Mouse (Mus musculus): ENCODE data around the gene Ak8. TPM values are rescaled to one million over a fixed set of nuclear protein-coding genes. Genes with fewer than 3 reads are reported as not detected.

Ak8 gene
- polyA plus RNA-seq, 1 experiment from 2014 or later = 1.3 TPM

GRCm38 (mm10) chr2:28706787-28707186 is 6.8 kb downstream of the Ak8 start:
- H3K4me2 ChIP-seq (ENCODE audit: low read length) = no peak overlapping the region
- no peaks in the 10 kb centered on the region for H3K36me3 ChIP-seq (ENCODE audit: control insufficient read depth, insufficient read depth, low read length)
- H3K4me1 ChIP-seq (replicated peaks; ENCODE audit: control insufficient read depth, insufficient read depth, low read length) = no peaks in the 10 kb centered on the region
- no peak for ATAC-seq (replicated peaks; ENCODE audit: low FRiP score, low TSS enrichment, low read depth)
- H3K27me3 ChIP-seq (replicated peaks; ENCODE audit: control insufficient read depth, insufficient read depth, low read length) = no peaks in the 10 kb centered on the region
- H3K9ac ChIP-seq (ENCODE audit: low read length) = no peak overlapping the region
- WGBS = 33% methylated on average over 6 of the region's 6 CpGs
- no peak for DNase-seq (ENCODE audit: low spot score)
- no peak overlapping the region for H3K27ac ChIP-seq (ENCODE audit: low read depth)
- H3K4me3 ChIP-seq (ENCODE audit: low read depth, low read length) = no peak overlapping the region
- no peaks in the 10 kb centered on the region for H3K9me3 ChIP-seq (ENCODE audit: control insufficient read depth, low read length)

- WGBS = 86% methylated on average over 8 of the region's 8 CpGs
- H3K27me3 ChIP-seq (replicated peaks; ENCODE audit: control insufficient read depth, insufficient read depth, low read length) = no peaks in the 10 kb centered on the region
- H3K9ac ChIP-seq (ENCODE audit: low read length) = no peak overlapping the region
- H3K4me1 ChIP-seq (replicated peaks; ENCODE audit: control insufficient read depth, insufficient read depth, low read length) = no peaks in the 10 kb centered on the region
- no peak for ATAC-seq (replicated peaks; ENCODE audit: low FRiP score, low TSS enrichment, low read depth)
- H3K9me3 ChIP-seq (ENCODE audit: control insufficient read depth, low read length) = no peaks in the 10 kb centered on the region
- DNase-seq (ENCODE audit: low spot score) = no peak
- H3K4me3 ChIP-seq (ENCODE audit: low read depth, low read length) = no peak overlapping the region
- no peak overlapping the region for H3K27ac ChIP-seq (ENCODE audit: low read depth)
- no peaks in the 10 kb centered on the region for H3K36me3 ChIP-seq (ENCODE audit: control insufficient read depth, insufficient read depth, low read length)
- no peak overlapping the region for H3K4me2 ChIP-seq (ENCODE audit: low read length)
These were observed 13.1 kb downstream of the Ak8 start for GRCm38 (mm10) chr2:28713036-28713435.

GRCm38 (mm10) chr2:28722419-28722818 is 22.5 kb downstream of the Ak8 start:
- no peak overlapping the region for H3K27ac ChIP-seq (ENCODE audit: low read depth)
- ATAC-seq (replicated peaks; ENCODE audit: low FRiP score, low TSS enrichment, low read depth) (no peak), DNase-seq (ENCODE audit: low spot score) (no peak)
- no peaks in the 10 kb centered on the region for H3K36me3 ChIP-seq (ENCODE audit: control insufficient read depth, insufficient read depth, low read length)
- 94% methylated on average over 8 of the region's 8 CpGs for WGBS
- no peaks in the 10 kb centered on the region for H3K27me3 ChIP-seq (replicated peaks; ENCODE audit: control insufficient read depth, insufficient read depth, low read length)
- no peaks in the 10 kb centered on the region for H3K9me3 ChIP-seq (ENCODE audit: control insufficient read depth, low read length)
- H3K4me3 ChIP-seq (ENCODE audit: low read depth, low read length) = no peak overlapping the region
- no peaks in the 10 kb centered on the region for H3K4me1 ChIP-seq (replicated peaks; ENCODE audit: control insufficient read depth, insufficient read depth, low read length)
- no peak overlapping the region for H3K9ac ChIP-seq (ENCODE audit: low read length)
- H3K4me2 ChIP-seq (ENCODE audit: low read length) = no peak overlapping the region

- Histone ChIP-seq H3K4me3 (ENCODE audit: low read depth, low read length) (no peak overlapping the region), H3K27ac (ENCODE audit: low read depth) (no peak overlapping the region), H3K9ac (ENCODE audit: low read length) (no peak overlapping the region), H3K27me3 (replicated peaks; ENCODE audit: control insufficient read depth, insufficient read depth, low read length) (no peaks in the 10 kb centered on the region), H3K9me3 (ENCODE audit: control insufficient read depth, low read length) (no peaks in the 10 kb centered on the region), H3K4me1 (replicated peaks; ENCODE audit: control insufficient read depth, insufficient read depth, low read length) (no peaks in the 10 kb centered on the region), H3K36me3 (ENCODE audit: control insufficient read depth, insufficient read depth, low read length) (no peaks in the 10 kb centered on the region), H3K4me2 (ENCODE audit: low read length) (no peak overlapping the region)
- DNase-seq (ENCODE audit: low spot score) (no peak), ATAC-seq (replicated peaks; ENCODE audit: low FRiP score, low TSS enrichment, low read depth) (no peak)
- WGBS = 33% methylated on average over 9 of the region's 9 CpGs
These were observed 23.9 kb downstream of the Ak8 start for GRCm38 (mm10) chr2:28723912-28724311.

- no peaks in the 10 kb centered on the region for H3K27me3 ChIP-seq (replicated peaks; ENCODE audit: control insufficient read depth, insufficient read depth, low read length)
- H3K4me1 ChIP-seq (replicated peaks; ENCODE audit: control insufficient read depth, insufficient read depth, low read length) = no peaks in the 10 kb centered on the region
- no peak for ATAC-seq (replicated peaks; ENCODE audit: low FRiP score, low TSS enrichment, low read depth)
- H3K4me3 ChIP-seq (ENCODE audit: low read depth, low read length) = no peak overlapping the region
- no peak overlapping the region for H3K9ac ChIP-seq (ENCODE audit: low read length)
- no peak overlapping the region for H3K4me2 ChIP-seq (ENCODE audit: low read length)
- WGBS = 41% methylated on average over 16 of the region's 16 CpGs
- no peak for DNase-seq (ENCODE audit: low spot score)
- H3K36me3 ChIP-seq (ENCODE audit: control insufficient read depth, insufficient read depth, low read length) = no peaks in the 10 kb centered on the region
- no peak overlapping the region for H3K27ac ChIP-seq (ENCODE audit: low read depth)
- H3K9me3 ChIP-seq (ENCODE audit: control insufficient read depth, low read length) = no peaks in the 10 kb centered on the region
These were observed 27.9 kb downstream of the Ak8 start for GRCm38 (mm10) chr2:28727786-28728404.

GRCm38 (mm10) chr2:28730676-28731075 is 30.7 kb downstream of the Ak8 start:
- no peaks in the 10 kb centered on the region for H3K36me3 ChIP-seq (ENCODE audit: control insufficient read depth, insufficient read depth, low read length)
- DNase-seq (ENCODE audit: low spot score) (no peak), ATAC-seq (replicated peaks; ENCODE audit: low FRiP score, low TSS enrichment, low read depth) (no peak)
- no peak overlapping the region for H3K4me3 ChIP-seq (ENCODE audit: low read depth, low read length)
- H3K4me1 ChIP-seq (replicated peaks; ENCODE audit: control insufficient read depth, insufficient read depth, low read length) = no peaks in the 10 kb centered on the region
- H3K9me3 ChIP-seq (ENCODE audit: control insufficient read depth, low read length) = no peaks in the 10 kb centered on the region
- no peaks in the 10 kb centered on the region for H3K27me3 ChIP-seq (replicated peaks; ENCODE audit: control insufficient read depth, insufficient read depth, low read length)
- no peak overlapping the region for H3K4me2 ChIP-seq (ENCODE audit: low read length)
- H3K9ac ChIP-seq (ENCODE audit: low read length) = no peak overlapping the region
- no peak overlapping the region for H3K27ac ChIP-seq (ENCODE audit: low read depth)

GRCm38 (mm10) chr2:28737112-28737511 is 37.1 kb downstream of the Ak8 start:
- WGBS = 85% methylated on average over 5 of the region's 5 CpGs
- H3K36me3 ChIP-seq (ENCODE audit: control insufficient read depth, insufficient read depth, low read length) = no peaks in the 10 kb centered on the region

GRCm38 (mm10) chr2:28740159-28740558 is 40.2 kb downstream of the Ak8 start:
- Histone ChIP-seq H3K27ac (ENCODE audit: low read depth) (no peak overlapping the region), H3K9ac (ENCODE audit: low read length) (no peak overlapping the region), H3K27me3 (replicated peaks; ENCODE audit: control insufficient read depth, insufficient read depth, low read length) (no peaks in the 10 kb centered on the region), H3K4me3 (ENCODE audit: low read depth, low read length) (no peak overlapping the region), H3K9me3 (ENCODE audit: control insufficient read depth, low read length) (no peaks in the 10 kb centered on the region), H3K4me2 (ENCODE audit: low read length) (no peak overlapping the region), H3K36me3 (ENCODE audit: control insufficient read depth, insufficient read depth, low read length) (no peaks in the 10 kb centered on the region), H3K4me1 (replicated peaks; ENCODE audit: control insufficient read depth, insufficient read depth, low read length) (no peaks in the 10 kb centered on the region)
- 80% methylated on average over 5 of the region's 5 CpGs for WGBS
- ATAC-seq (replicated peaks; ENCODE audit: low FRiP score, low TSS enrichment, low read depth) (no peak), DNase-seq (ENCODE audit: low spot score) (no peak)

More at GRCm38 (mm10) chr2:28737112-28737511, 37.1 kb downstream of the Ak8 start:
- Histone ChIP-seq H3K4me2 (ENCODE audit: low read length) (no peak overlapping the region), H3K4me1 (replicated peaks; ENCODE audit: control insufficient read depth, insufficient read depth, low read length) (no peaks in the 10 kb centered on the region), H3K27ac (ENCODE audit: low read depth) (no peak overlapping the region), H3K9ac (ENCODE audit: low read length) (no peak overlapping the region), H3K27me3 (replicated peaks; ENCODE audit: control insufficient read depth, insufficient read depth, low read length) (no peaks in the 10 kb centered on the region), H3K4me3 (ENCODE audit: low read depth, low read length) (no peak overlapping the region), H3K9me3 (ENCODE audit: control insufficient read depth, low read length) (no peaks in the 10 kb centered on the region)
- ATAC-seq (replicated peaks; ENCODE audit: low FRiP score, low TSS enrichment, low read depth) (no peak), DNase-seq (ENCODE audit: low spot score) (no peak)

GRCm38 (mm10) chr2:28742701-28743100 is 42.7 kb downstream of the Ak8 start:
- Histone ChIP-seq H3K9ac (ENCODE audit: low read length) (no peak overlapping the region), H3K36me3 (ENCODE audit: control insufficient read depth, insufficient read depth, low read length) (no peaks in the 10 kb centered on the region), H3K27me3 (replicated peaks; ENCODE audit: control insufficient read depth, insufficient read depth, low read length) (no peaks in the 10 kb centered on the region), H3K4me3 (ENCODE audit: low read depth, low read length) (no peak overlapping the region), H3K9me3 (ENCODE audit: control insufficient read depth, low read length) (no peaks in the 10 kb centered on the region), H3K4me2 (ENCODE audit: low read length) (no peak overlapping the region), H3K4me1 (replicated peaks; ENCODE audit: control insufficient read depth, insufficient read depth, low read length) (no peaks in the 10 kb centered on the region), H3K27ac (ENCODE audit: low read depth) (no peak overlapping the region)
- 79% methylated on average over 8 of the region's 8 CpGs for WGBS
- DNase-seq (ENCODE audit: low spot score) (no peak), ATAC-seq (replicated peaks; ENCODE audit: low FRiP score, low TSS enrichment, low read depth) (no peak)
